Mouse (Mus musculus): Measurements from ENCODE around the gene Ptprj. TPM values are rescaled to one million over a fixed set of nuclear protein-coding genes. Genes with fewer than 3 reads are reported as not detected.

The Ptprj gene
- total and polyA plus RNA-seq, 3 experiments, result 3.7 to 10.5 (median 7.4) TPM

DNA sequence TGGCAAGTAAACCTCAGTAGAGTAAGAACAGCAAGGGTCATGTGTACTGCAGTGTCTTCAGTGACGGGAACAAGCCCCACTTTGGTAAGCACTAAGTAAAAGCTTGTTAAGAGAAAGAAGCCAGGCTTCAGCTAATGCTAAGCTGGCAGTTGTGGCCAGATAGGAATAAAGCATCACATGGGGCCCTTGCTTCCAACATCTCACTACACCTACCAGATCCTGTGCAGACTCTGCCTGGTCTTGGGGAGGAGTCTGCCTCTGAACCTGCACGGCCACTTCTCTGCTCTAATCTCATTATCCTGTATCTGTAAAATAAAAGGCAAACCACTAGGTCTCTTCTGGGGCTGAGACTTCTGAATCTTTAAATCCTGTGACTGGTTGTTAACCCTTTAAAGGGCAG is 39.2 kb upstream of the Ptprj start:
- TF ChIP-seq EP300 (IDR thresholded peaks at IDR 0.05; ENCODE audit: insufficient read depth, low read depth, low read length), result no peak
- no peak for TF ChIP-seq POLR2A (IDR thresholded peaks at IDR 0.05; ENCODE audit: insufficient read depth, low read depth, low read length)
- H3K36me3 ChIP-seq (ENCODE audit: control insufficient read depth, insufficient read depth, low read length), result no peaks in the 10 kb centered on the region

GRCm38 (mm10) chr2:90614651-90615171 is 34.3 kb upstream of the Ptprj start:
- Histone ChIP-seq H3K4me1 (ENCODE audit: control insufficient read depth, insufficient read depth, low read length) (peaks cover 2% of the 10 kb centered on the region; the same call in 1 of the 2 replicates), H3K9ac (ENCODE audit: low read depth, low read length) (no peak overlapping the region), H3K27me3 (ENCODE audit: control insufficient read depth, insufficient read depth, low read length) (no peaks in the 10 kb centered on the region), H3K36me3 (ENCODE audit: control insufficient read depth, insufficient read depth, low read length) (no peaks in the 10 kb centered on the region), H3K79me2 (replicated peaks; ENCODE audit: control insufficient read depth, insufficient read depth, low read length) (no peaks in the 10 kb centered on the region), H3K4me3 (no peak overlapping the region), H3K27ac (no peak overlapping the region)
- WGBS, result 87% methylated on average over 14 of the region's 14 CpGs
- TF ChIP-seq CTCF (IDR thresholded peaks at IDR 0.05) (no peak), EP300 (IDR thresholded peaks at IDR 0.05; ENCODE audit: insufficient read depth, low read depth, low read length) (no peak), POLR2A (IDR thresholded peaks at IDR 0.05; ENCODE audit: insufficient read depth, low read depth, low read length) (no peak)
- DNase-seq, result no peak
- intact Hi-C loops (cut with DNase I), result no loop called here

More for the DNA sequence above, 39.2 kb upstream of the Ptprj start:
- Histone ChIP-seq H3K4me1 (ENCODE audit: control insufficient read depth, insufficient read depth, low read length) (no peaks in the 10 kb centered on the region), H3K27me3 (ENCODE audit: control insufficient read depth, insufficient read depth, low read length) (no peaks in the 10 kb centered on the region), H3K79me2 (replicated peaks; ENCODE audit: control insufficient read depth, insufficient read depth, low read length) (no peaks in the 10 kb centered on the region), H3K4me3 (no peak overlapping the region), H3K27ac (no peak overlapping the region), H3K9ac (ENCODE audit: low read depth, low read length) (no peak overlapping the region)
- intact Hi-C loops (cut with DNase I), result no loop called here
- DNase-seq, result no peak
- 44% methylated on average over 2 of the region's 2 CpGs for WGBS

DNA sequence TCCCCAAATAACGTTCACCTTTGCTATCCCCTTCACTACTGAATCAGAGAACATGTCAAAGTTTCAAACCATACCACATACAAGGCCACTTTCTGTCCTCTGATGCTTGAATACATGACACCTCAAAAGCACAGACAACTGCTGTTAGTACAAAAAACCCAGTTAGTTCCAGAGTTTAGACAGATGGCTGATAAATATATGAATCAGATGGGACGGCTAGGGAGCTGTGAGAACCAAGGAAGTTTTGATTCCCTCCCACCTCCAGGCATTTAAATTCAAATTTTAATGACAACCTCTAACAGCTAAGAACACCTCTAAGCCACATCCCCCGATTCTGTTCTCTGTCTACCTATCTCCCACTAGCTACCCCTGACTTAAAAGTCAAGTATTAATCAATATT is 33.1 kb upstream of the Ptprj start:
- DNase-seq, result no peak
- intact Hi-C loops (cut with DNase I), result no loop called here
- no peak for TF ChIP-seq POLR2A (IDR thresholded peaks at IDR 0.05; ENCODE audit: insufficient read depth, low read depth, low read length)
- TF ChIP-seq CTCF (IDR thresholded peaks at IDR 0.05), result no peak
- no peak for TF ChIP-seq EP300 (IDR thresholded peaks at IDR 0.05; ENCODE audit: insufficient read depth, low read depth, low read length)
- no peaks in the 10 kb centered on the region for H3K79me2 ChIP-seq (replicated peaks; ENCODE audit: control insufficient read depth, insufficient read depth, low read length)
- 78% methylated on average over 3 of the region's 3 CpGs for WGBS
- H3K27me3 ChIP-seq (ENCODE audit: control insufficient read depth, insufficient read depth, low read length), result no peaks in the 10 kb centered on the region
- H3K4me3 ChIP-seq, result no peak overlapping the region
- no peak overlapping the region for H3K27ac ChIP-seq
- no peak overlapping the region for H3K9ac ChIP-seq (ENCODE audit: low read depth, low read length)
- peaks cover 2% of the 10 kb centered on the region; the same call in 1 of the 2 replicates for H3K4me1 ChIP-seq (ENCODE audit: control insufficient read depth, insufficient read depth, low read length)
- H3K36me3 ChIP-seq (ENCODE audit: control insufficient read depth, insufficient read depth, low read length), result no peaks in the 10 kb centered on the region

DNA sequence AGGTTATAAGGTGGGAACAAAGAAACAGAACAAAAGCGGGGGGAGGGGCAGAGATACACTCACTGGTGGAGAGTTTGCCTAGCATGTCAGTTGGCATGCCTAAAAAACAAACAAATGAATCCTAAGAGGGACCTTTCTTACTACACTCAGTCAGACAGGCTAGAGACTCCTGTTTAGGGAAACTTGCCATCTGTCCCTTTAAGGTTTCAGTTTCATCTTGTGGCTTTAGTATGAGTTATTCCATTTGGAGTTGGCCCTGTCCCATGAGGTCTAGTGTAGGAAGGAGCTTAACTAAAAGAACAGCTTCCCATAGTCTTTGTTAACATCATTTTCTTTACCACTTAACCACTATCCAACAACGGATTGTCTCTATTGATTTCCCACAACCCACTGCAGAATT is 32.6 kb upstream of the Ptprj start:
- 59% methylated on average over 2 of the region's 2 CpGs for WGBS
- Histone ChIP-seq H3K36me3 (ENCODE audit: control insufficient read depth, insufficient read depth, low read length) (no peaks in the 10 kb centered on the region), H3K27ac (no peak overlapping the region), H3K4me1 (ENCODE audit: control insufficient read depth, insufficient read depth, low read length) (peaks cover 2% of the 10 kb centered on the region; the same call in 1 of the 2 replicates), H3K9ac (ENCODE audit: low read depth, low read length) (no peak overlapping the region), H3K4me3 (no peak overlapping the region), H3K27me3 (ENCODE audit: control insufficient read depth, insufficient read depth, low read length) (no peaks in the 10 kb centered on the region), H3K79me2 (replicated peaks; ENCODE audit: control insufficient read depth, insufficient read depth, low read length) (no peaks in the 10 kb centered on the region)
- DNase-seq, result no peak
- intact Hi-C loops (cut with DNase I), result no loop called here
- TF ChIP-seq POLR2A (IDR thresholded peaks at IDR 0.05; ENCODE audit: insufficient read depth, low read depth, low read length) (no peak), CTCF (IDR thresholded peaks at IDR 0.05) (no peak), EP300 (IDR thresholded peaks at IDR 0.05; ENCODE audit: insufficient read depth, low read depth, low read length) (no peak)

DNA sequence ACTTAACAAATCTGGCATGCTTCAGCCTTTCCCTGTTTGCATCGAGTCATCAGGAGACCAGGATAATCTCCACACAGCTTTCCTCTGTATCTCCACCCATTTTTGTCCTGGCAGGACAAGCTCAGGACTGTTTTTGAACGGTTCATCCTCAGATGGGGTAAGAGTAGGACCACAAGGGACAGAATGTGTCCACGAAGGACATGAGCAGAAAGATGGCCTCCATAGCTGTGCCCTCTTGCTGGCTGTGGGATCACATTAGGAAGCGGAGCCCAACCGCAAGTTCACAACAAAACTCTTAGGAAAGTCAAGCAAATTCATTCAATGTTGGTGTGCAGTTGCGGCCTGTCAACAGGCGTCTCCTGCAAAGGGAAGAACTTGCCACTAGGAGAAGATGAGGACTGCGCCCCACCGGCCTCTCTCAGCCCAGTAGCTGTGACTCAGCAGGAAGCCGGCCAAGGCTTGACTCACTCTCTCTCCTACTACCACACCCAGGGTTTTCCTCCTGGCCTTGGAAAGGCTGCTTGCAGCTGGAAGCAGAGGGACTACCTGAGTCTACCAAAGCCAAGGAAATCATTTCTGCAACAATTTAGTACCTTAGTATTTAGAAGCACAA is 31.6 kb upstream of the Ptprj start:
- peak; percentile 50 for TF ChIP-seq CTCF (IDR thresholded peaks at IDR 0.05)
- TF ChIP-seq EP300 (IDR thresholded peaks at IDR 0.05; ENCODE audit: insufficient read depth, low read depth, low read length), result no peak
- peaks cover 2% of the 10 kb centered on the region; the same call in 1 of the 2 replicates for H3K4me1 ChIP-seq (ENCODE audit: control insufficient read depth, insufficient read depth, low read length)
- H3K27me3 ChIP-seq (ENCODE audit: control insufficient read depth, insufficient read depth, low read length), result no peaks in the 10 kb centered on the region
- H3K4me3 ChIP-seq, result no peak overlapping the region
- 58% methylated on average over 10 of the region's 10 CpGs for WGBS
- intact Hi-C loops (cut with DNase I), result no loop called here
- H3K9ac ChIP-seq (ENCODE audit: low read depth, low read length), result no peak overlapping the region
- DNase-seq, result peak; percentile 81 to 87
- H3K36me3 ChIP-seq (ENCODE audit: control insufficient read depth, insufficient read depth, low read length), result no peaks in the 10 kb centered on the region
- peak overlapping the region; percentile 18; the same call in 1 of the 2 replicates for H3K27ac ChIP-seq
- no peaks in the 10 kb centered on the region for H3K79me2 ChIP-seq (replicated peaks; ENCODE audit: control insufficient read depth, insufficient read depth, low read length)

DNA sequence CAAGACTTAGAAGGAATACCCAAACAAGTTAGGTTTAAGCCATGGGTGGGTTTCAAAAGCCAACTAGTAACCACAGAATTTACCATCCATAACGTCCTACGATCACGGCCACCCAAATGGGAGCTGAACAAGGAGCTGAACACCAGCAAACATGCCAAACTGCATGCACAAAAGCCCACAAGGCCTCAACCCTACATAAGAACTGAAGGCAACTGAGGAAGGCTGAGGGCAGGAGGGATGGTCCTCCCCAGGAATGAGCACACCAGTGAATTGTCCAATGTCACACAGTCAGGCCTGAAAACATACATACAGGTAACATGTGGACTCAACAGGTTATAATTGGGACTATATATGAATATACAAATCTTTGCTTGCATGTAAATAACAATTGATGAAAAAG is 20.6 kb upstream of the Ptprj start:
- intact Hi-C loops (cut with DNase I), result no loop called here
- TF ChIP-seq CTCF (IDR thresholded peaks at IDR 0.05) (no peak), POLR2A (IDR thresholded peaks at IDR 0.05; ENCODE audit: insufficient read depth, low read depth, low read length) (no peak), EP300 (IDR thresholded peaks at IDR 0.05; ENCODE audit: insufficient read depth, low read depth, low read length) (no peak)
- Histone ChIP-seq H3K27me3 (ENCODE audit: control insufficient read depth, insufficient read depth, low read length) (no peaks in the 10 kb centered on the region), H3K9ac (ENCODE audit: low read depth, low read length) (no peak overlapping the region), H3K79me2 (replicated peaks; ENCODE audit: control insufficient read depth, insufficient read depth, low read length) (no peaks in the 10 kb centered on the region), H3K36me3 (ENCODE audit: control insufficient read depth, insufficient read depth, low read length) (no peaks in the 10 kb centered on the region), H3K4me1 (ENCODE audit: control insufficient read depth, insufficient read depth, low read length) (no peaks in the 10 kb centered on the region), H3K4me3 (no peak overlapping the region), H3K27ac (no peak overlapping the region)
- no peak for DNase-seq
- 88% methylated on average over 3 of the region's 3 CpGs for WGBS

Measured in heart, adult 2 months (tissue).